Mouse (Mus musculus): ENCODE measurements at regions not wholly inside any gene's neighbourhood (a gene's known extent, or its start where the extent isn't known, plus 50 kb on each side); places are given as distances from the start of the nearest gene placed in this dataset.

GRCm38 (mm10) chr8:8867924-8868323, 177.6 kb upstream of the Arglu1 start:
- no peak overlapping the region for H3K27ac ChIP-seq (ENCODE audit: insufficient read depth, low read length)
- no peaks in the 10 kb centered on the region; the same call in 1 of the 2 replicates for H3K27me3 ChIP-seq (ENCODE audit: control insufficient read depth, insufficient read depth, low read length)
- no peak overlapping the region for H3K4me3 ChIP-seq (replicated peaks; ENCODE audit: insufficient read depth, low read depth, low read length)
- 72% methylated on average over 8 of the region's 8 CpGs for WGBS
- TF ChIP-seq POLR2A (IDR thresholded peaks at IDR 0.05; ENCODE audit: borderline replicate concordance, insufficient read depth, low read length) (no peak), CTCF (IDR thresholded peaks at IDR 0.05; ENCODE audit: borderline replicate concordance, insufficient read depth, low read depth, low read length) (no peak)
- peaks cover 3% of the 10 kb centered on the region; the same call in 1 of the 2 replicates for H3K4me1 ChIP-seq (ENCODE audit: control insufficient read depth, insufficient read depth, low read length)
- DNase-seq, result no peak

- H3K27ac ChIP-seq (ENCODE audit: insufficient read depth, low read length), result no peak overlapping the region
- DNase-seq, result no peak
- 76% methylated on average over 9 of the region's 9 CpGs for WGBS
- peaks cover 3% of the 10 kb centered on the region; the same call in 1 of the 2 replicates for H3K4me1 ChIP-seq (ENCODE audit: control insufficient read depth, insufficient read depth, low read length)
- TF ChIP-seq POLR2A (IDR thresholded peaks at IDR 0.05; ENCODE audit: borderline replicate concordance, insufficient read depth, low read length) (no peak), CTCF (IDR thresholded peaks at IDR 0.05; ENCODE audit: borderline replicate concordance, insufficient read depth, low read depth, low read length) (no peak)
- no peaks in the 10 kb centered on the region; the same call in 1 of the 2 replicates for H3K27me3 ChIP-seq (ENCODE audit: control insufficient read depth, insufficient read depth, low read length)
- H3K4me3 ChIP-seq (replicated peaks; ENCODE audit: insufficient read depth, low read depth, low read length), result no peak overlapping the region
Measured at GRCm38 (mm10) chr8:8867126-8867777, 176.9 kb upstream of the Arglu1 start.

- no peaks in the 10 kb centered on the region; the same call in 1 of the 2 replicates for H3K27me3 ChIP-seq (ENCODE audit: control insufficient read depth, insufficient read depth, low read length)
Measured at GRCm38 (mm10) chr8:8862767-8863166, 172.4 kb upstream of the Arglu1 start.

GRCm38 (mm10) chr8:8861331-8861940, 171.1 kb upstream of the Arglu1 start:
- no peak for DNase-seq
- WGBS, result 73% methylated on average over 9 of the region's 9 CpGs
- TF ChIP-seq CTCF (IDR thresholded peaks at IDR 0.05; ENCODE audit: borderline replicate concordance, insufficient read depth, low read depth, low read length), result no peak
- no peak for TF ChIP-seq POLR2A (IDR thresholded peaks at IDR 0.05; ENCODE audit: borderline replicate concordance, insufficient read depth, low read length)
- no peaks in the 10 kb centered on the region; the same call in 1 of the 2 replicates for H3K27me3 ChIP-seq (ENCODE audit: control insufficient read depth, insufficient read depth, low read length)
- H3K4me3 ChIP-seq (replicated peaks; ENCODE audit: insufficient read depth, low read depth, low read length), result no peak overlapping the region
- peaks cover 3% of the 10 kb centered on the region; the same call in 1 of the 2 replicates for H3K4me1 ChIP-seq (ENCODE audit: control insufficient read depth, insufficient read depth, low read length)
- H3K27ac ChIP-seq (ENCODE audit: insufficient read depth, low read length), result no peak overlapping the region

More at GRCm38 (mm10) chr8:8862767-8863166, 172.4 kb upstream of the Arglu1 start:
- Histone ChIP-seq H3K4me3 (replicated peaks; ENCODE audit: insufficient read depth, low read depth, low read length) (no peak overlapping the region), H3K4me1 (ENCODE audit: control insufficient read depth, insufficient read depth, low read length) (peaks cover 3% of the 10 kb centered on the region; the same call in 1 of the 2 replicates), H3K27ac (ENCODE audit: insufficient read depth, low read length) (no peak overlapping the region)
- 51% methylated on average over 6 of the region's 6 CpGs for WGBS
- no peak for DNase-seq
- TF ChIP-seq POLR2A (IDR thresholded peaks at IDR 0.05; ENCODE audit: borderline replicate concordance, insufficient read depth, low read length), result no peak
- no peak for TF ChIP-seq CTCF (IDR thresholded peaks at IDR 0.05; ENCODE audit: borderline replicate concordance, insufficient read depth, low read depth, low read length)

GRCm38 (mm10) chr8:8858636-8859035, 168.3 kb upstream of the Arglu1 start:
- no peak overlapping the region for H3K4me3 ChIP-seq (replicated peaks; ENCODE audit: insufficient read depth, low read depth, low read length)
- H3K4me1 ChIP-seq (ENCODE audit: control insufficient read depth, insufficient read depth, low read length), result peaks cover 3% of the 10 kb centered on the region; the same call in 1 of the 2 replicates
- no peak for TF ChIP-seq CTCF (IDR thresholded peaks at IDR 0.05; ENCODE audit: borderline replicate concordance, insufficient read depth, low read depth, low read length)
- no peak for TF ChIP-seq POLR2A (IDR thresholded peaks at IDR 0.05; ENCODE audit: borderline replicate concordance, insufficient read depth, low read length)
- WGBS, result 47% methylated on average over 3 of the region's 3 CpGs
- H3K27ac ChIP-seq (ENCODE audit: insufficient read depth, low read length), result no peak overlapping the region
- DNase-seq, result no peak
- H3K27me3 ChIP-seq (ENCODE audit: control insufficient read depth, insufficient read depth, low read length), result no peaks in the 10 kb centered on the region; the same call in 1 of the 2 replicates

- H3K4me1 ChIP-seq (ENCODE audit: control insufficient read depth, insufficient read depth, low read length), result no peaks in the 10 kb centered on the region
- TF ChIP-seq POLR2A (IDR thresholded peaks at IDR 0.05; ENCODE audit: borderline replicate concordance, insufficient read depth, low read length), result no peak
- TF ChIP-seq CTCF (IDR thresholded peaks at IDR 0.05; ENCODE audit: borderline replicate concordance, insufficient read depth, low read depth, low read length), result no peak
- 73% methylated on average over 7 of the region's 7 CpGs for WGBS
- H3K27me3 ChIP-seq (ENCODE audit: control insufficient read depth, insufficient read depth, low read length), result no peaks in the 10 kb centered on the region
- no peak overlapping the region for H3K27ac ChIP-seq (ENCODE audit: insufficient read depth, low read length)
- DNase-seq, result no peak
- H3K4me3 ChIP-seq (replicated peaks; ENCODE audit: insufficient read depth, low read depth, low read length), result no peak overlapping the region
Measured at GRCm38 (mm10) chr8:8852656-8853366, 162.5 kb upstream of the Arglu1 start.

GRCm38 (mm10) chr8:8851271-8851670, 160.9 kb upstream of the Arglu1 start:
- Histone ChIP-seq H3K27me3 (ENCODE audit: control insufficient read depth, insufficient read depth, low read length) (no peaks in the 10 kb centered on the region), H3K4me1 (ENCODE audit: control insufficient read depth, insufficient read depth, low read length) (no peaks in the 10 kb centered on the region), H3K27ac (ENCODE audit: insufficient read depth, low read length) (no peak overlapping the region), H3K4me3 (replicated peaks; ENCODE audit: insufficient read depth, low read depth, low read length) (no peak overlapping the region)
- TF ChIP-seq POLR2A (IDR thresholded peaks at IDR 0.05; ENCODE audit: borderline replicate concordance, insufficient read depth, low read length) (no peak), CTCF (IDR thresholded peaks at IDR 0.05; ENCODE audit: borderline replicate concordance, insufficient read depth, low read depth, low read length) (no peak)
- WGBS, result 76% methylated on average over 4 of the region's 4 CpGs
- no peak for DNase-seq

All from cerebellum, adult 2 months (tissue).